Mouse (Mus musculus): ENCODE results near the gene Znrf1. TPM values are rescaled to one million over a fixed set of nuclear protein-coding genes. Genes with fewer than 3 reads are reported as not detected.

Gene Znrf1
- polyA plus RNA-seq, 1 experiment from 2014 or later = 11.0 TPM

- Histone ChIP-seq H3K4me3 (ENCODE audit: low read length) (no peak overlapping the region), H3K4me2 (ENCODE audit: low read depth, low read length) (no peak overlapping the region), H3K27ac (ENCODE audit: low read length) (no peak overlapping the region), H3K27me3 (replicated peaks; ENCODE audit: control insufficient read depth, insufficient read depth, low read length) (no peaks in the 10 kb centered on the region), H3K4me1 (ENCODE audit: control insufficient read depth, insufficient read depth, low read length) (peaks cover 17% of the 10 kb centered on the region), H3K9me3 (ENCODE audit: control insufficient read depth, low read length) (no peaks in the 10 kb centered on the region), H3K36me3 (ENCODE audit: control insufficient read depth, insufficient read depth, low read length) (no peaks in the 10 kb centered on the region), H3K9ac (ENCODE audit: low read depth, low read length) (no peak overlapping the region)
- no peak for ATAC-seq
- WGBS = 97% methylated on average over 9 of the region's 9 CpGs
Observed at GRCm38 (mm10) chr8:111627923-111628322, 92.0 kb downstream of the Znrf1 start.

- Histone ChIP-seq H3K36me3 (ENCODE audit: control insufficient read depth, insufficient read depth, low read length) (no peaks in the 10 kb centered on the region), H3K27ac (ENCODE audit: low read length) (no peak overlapping the region), H3K27me3 (replicated peaks; ENCODE audit: control insufficient read depth, insufficient read depth, low read length) (no peaks in the 10 kb centered on the region), H3K9me3 (ENCODE audit: control insufficient read depth, low read length) (no peaks in the 10 kb centered on the region), H3K4me1 (ENCODE audit: control insufficient read depth, insufficient read depth, low read length) (peaks cover 17% of the 10 kb centered on the region), H3K4me3 (ENCODE audit: low read length) (no peak overlapping the region), H3K9ac (ENCODE audit: low read depth, low read length) (no peak overlapping the region), H3K4me2 (ENCODE audit: low read depth, low read length) (no peak overlapping the region)
- 95% methylated on average over 12 of the region's 12 CpGs for WGBS
- ATAC-seq = no peak
Observed at GRCm38 (mm10) chr8:111628401-111628800, 92.5 kb downstream of the Znrf1 start.

- no peak overlapping the region for H3K9ac ChIP-seq (ENCODE audit: low read depth, low read length)
- ATAC-seq = no peak
- H3K27ac ChIP-seq (ENCODE audit: low read length) = no peak overlapping the region
- WGBS = 86% methylated on average over 19 of the region's 19 CpGs
- H3K9me3 ChIP-seq (ENCODE audit: control insufficient read depth, low read length) = no peaks in the 10 kb centered on the region
- no peak overlapping the region for H3K4me3 ChIP-seq (ENCODE audit: low read length)
- H3K4me1 ChIP-seq (ENCODE audit: control insufficient read depth, insufficient read depth, low read length) = peaks cover 16% of the 10 kb centered on the region
- no peak overlapping the region for H3K4me2 ChIP-seq (ENCODE audit: low read depth, low read length)
- no peaks in the 10 kb centered on the region for H3K27me3 ChIP-seq (replicated peaks; ENCODE audit: control insufficient read depth, insufficient read depth, low read length)
- no peaks in the 10 kb centered on the region for H3K36me3 ChIP-seq (ENCODE audit: control insufficient read depth, insufficient read depth, low read length)
Observed at GRCm38 (mm10) chr8:111628894-111629501, 93.1 kb downstream of the Znrf1 start.

- no peaks in the 10 kb centered on the region for H3K27me3 ChIP-seq (replicated peaks; ENCODE audit: control insufficient read depth, insufficient read depth, low read length)
- peak within 1 kb of the TSS; percentile 38; the same call in 1 of the 2 replicates for H3K27ac ChIP-seq (ENCODE audit: low read length)
- no peaks in the 10 kb centered on the region for H3K9me3 ChIP-seq (ENCODE audit: control insufficient read depth, low read length)
- WGBS = 19% methylated on average over 13 of the region's 13 CpGs
- no peaks in the 10 kb centered on the region for H3K36me3 ChIP-seq (ENCODE audit: control insufficient read depth, insufficient read depth, low read length)
- peak within 1 kb of the TSS; percentile 57 for H3K4me2 ChIP-seq (ENCODE audit: low read depth, low read length)
- H3K4me1 ChIP-seq (ENCODE audit: control insufficient read depth, insufficient read depth, low read length) = peaks cover 12% of the 10 kb centered on the region
- ATAC-seq = peak; percentile 83
- peak within 1 kb of the TSS; percentile 50 for H3K4me3 ChIP-seq (ENCODE audit: low read length)
- H3K9ac ChIP-seq (ENCODE audit: low read depth, low read length) = peak within 1 kb of the TSS; percentile 51
Observed at GRCm38 (mm10) chr8:111630105-111630521, 94.2 kb downstream of the Znrf1 start, which contains the start of gene Ldhd. Ldhd (minus strand) TSS chr8:111630374.

GRCm38 (mm10) chr8:111631589-111631988 lies 95.7 kb downstream of the Znrf1 start:
- peaks cover 8% of the 10 kb centered on the region for H3K4me1 ChIP-seq (ENCODE audit: control insufficient read depth, insufficient read depth, low read length)
- no peaks in the 10 kb centered on the region for H3K9me3 ChIP-seq (ENCODE audit: control insufficient read depth, low read length)
- no peak overlapping the region for H3K4me3 ChIP-seq (ENCODE audit: low read length)
- WGBS = 94% methylated on average over 8 of the region's 8 CpGs
- H3K27me3 ChIP-seq (replicated peaks; ENCODE audit: control insufficient read depth, insufficient read depth, low read length) = no peaks in the 10 kb centered on the region
- H3K9ac ChIP-seq (ENCODE audit: low read depth, low read length) = no peak overlapping the region
- H3K36me3 ChIP-seq (ENCODE audit: control insufficient read depth, insufficient read depth, low read length) = no peaks in the 10 kb centered on the region
- H3K27ac ChIP-seq (ENCODE audit: low read length) = no peak overlapping the region
- no peak for ATAC-seq
- H3K4me2 ChIP-seq (ENCODE audit: low read depth, low read length) = no peak overlapping the region

GRCm38 (mm10) chr8:111632976-111633375 lies 97.1 kb downstream of the Znrf1 start:
- WGBS = 89% methylated on average over 3 of the region's 3 CpGs
- Histone ChIP-seq H3K27me3 (replicated peaks; ENCODE audit: control insufficient read depth, insufficient read depth, low read length) (no peaks in the 10 kb centered on the region), H3K9me3 (ENCODE audit: control insufficient read depth, low read length) (no peaks in the 10 kb centered on the region), H3K4me1 (ENCODE audit: control insufficient read depth, insufficient read depth, low read length) (peaks cover 8% of the 10 kb centered on the region), H3K4me2 (ENCODE audit: low read depth, low read length) (no peak overlapping the region), H3K36me3 (ENCODE audit: control insufficient read depth, insufficient read depth, low read length) (no peaks in the 10 kb centered on the region), H3K9ac (ENCODE audit: low read depth, low read length) (no peak overlapping the region), H3K27ac (ENCODE audit: low read length) (no peak overlapping the region), H3K4me3 (ENCODE audit: low read length) (no peak overlapping the region)
- ATAC-seq = no peak

GRCm38 (mm10) chr8:111638086-111638485 lies 102.2 kb downstream of the Znrf1 start:
- Histone ChIP-seq H3K4me1 (ENCODE audit: control insufficient read depth, insufficient read depth, low read length) (no peaks in the 10 kb centered on the region), H3K9ac (ENCODE audit: low read depth, low read length) (no peak overlapping the region), H3K27me3 (replicated peaks; ENCODE audit: control insufficient read depth, insufficient read depth, low read length) (no peaks in the 10 kb centered on the region), H3K36me3 (ENCODE audit: control insufficient read depth, insufficient read depth, low read length) (no peaks in the 10 kb centered on the region), H3K27ac (ENCODE audit: low read length) (no peak overlapping the region), H3K9me3 (ENCODE audit: control insufficient read depth, low read length) (no peaks in the 10 kb centered on the region), H3K4me3 (ENCODE audit: low read length) (no peak overlapping the region), H3K4me2 (ENCODE audit: low read depth, low read length) (no peak overlapping the region)
- 0 out of 2 replicates have a peak, but pooled peaks have one; percentile 19 for ATAC-seq

GRCm38 (mm10) chr8:111641064-111641463 lies 105.2 kb downstream of the Znrf1 start:
- H3K4me1 ChIP-seq (ENCODE audit: control insufficient read depth, insufficient read depth, low read length) = no peaks in the 10 kb centered on the region
- 92% methylated on average over 2 of the region's 2 CpGs for WGBS
- no peak for ATAC-seq
- no peak overlapping the region for H3K4me3 ChIP-seq (ENCODE audit: low read length)
- H3K9me3 ChIP-seq (ENCODE audit: control insufficient read depth, low read length) = no peaks in the 10 kb centered on the region
- H3K9ac ChIP-seq (ENCODE audit: low read depth, low read length) = no peak overlapping the region
- H3K27ac ChIP-seq (ENCODE audit: low read length) = no peak overlapping the region
- H3K36me3 ChIP-seq (ENCODE audit: control insufficient read depth, insufficient read depth, low read length) = no peaks in the 10 kb centered on the region
- H3K4me2 ChIP-seq (ENCODE audit: low read depth, low read length) = no peak overlapping the region
- H3K27me3 ChIP-seq (replicated peaks; ENCODE audit: control insufficient read depth, insufficient read depth, low read length) = no peaks in the 10 kb centered on the region

- peak overlapping the region; percentile 99 for H3K9ac ChIP-seq (ENCODE audit: low read depth, low read length)
- 39% methylated on average over 5 of the region's 5 CpGs for WGBS
- peak; percentile 45 for ATAC-seq
- H3K36me3 ChIP-seq (ENCODE audit: control insufficient read depth, insufficient read depth, low read length) = no peaks in the 10 kb centered on the region
- H3K9me3 ChIP-seq (ENCODE audit: control insufficient read depth, low read length) = no peaks in the 10 kb centered on the region
- H3K4me1 ChIP-seq (ENCODE audit: control insufficient read depth, insufficient read depth, low read length) = 0 out of 2 replicates have a peak, but pooled peaks cover 3% of the 10 kb centered on the region
- H3K4me2 ChIP-seq (ENCODE audit: low read depth, low read length) = peak overlapping the region; percentile 63
- H3K4me3 ChIP-seq (ENCODE audit: low read length) = peak overlapping the region; percentile 85
- peak overlapping the region; percentile 91 for H3K27ac ChIP-seq (ENCODE audit: low read length)
- H3K27me3 ChIP-seq (replicated peaks; ENCODE audit: control insufficient read depth, insufficient read depth, low read length) = no peaks in the 10 kb centered on the region
Observed at GRCm38 (mm10) chr8:111642496-111642895, 106.6 kb downstream of the Znrf1 start.

- Histone ChIP-seq H3K9ac (ENCODE audit: low read depth, low read length) (peak overlapping the region; percentile 99), H3K4me1 (ENCODE audit: control insufficient read depth, insufficient read depth, low read length) (0 out of 2 replicates have a peak, but pooled peaks cover 3% of the 10 kb centered on the region), H3K36me3 (ENCODE audit: control insufficient read depth, insufficient read depth, low read length) (no peaks in the 10 kb centered on the region), H3K27me3 (replicated peaks; ENCODE audit: control insufficient read depth, insufficient read depth, low read length) (no peaks in the 10 kb centered on the region), H3K9me3 (ENCODE audit: control insufficient read depth, low read length) (no peaks in the 10 kb centered on the region), H3K4me2 (ENCODE audit: low read depth, low read length) (peak overlapping the region; percentile 63), H3K4me3 (ENCODE audit: low read length) (peak overlapping the region; percentile 85), H3K27ac (ENCODE audit: low read length) (peak overlapping the region; percentile 91)
- ATAC-seq = peak; percentile 60
- WGBS = 8% methylated on average over 5 of the region's 5 CpGs
Observed at GRCm38 (mm10) chr8:111642939-111643263, 107.0 kb downstream of the Znrf1 start.

Data from intestine, embryonic 16.5 days (tissue).